Mouse (Mus musculus): ENCODE data around the gene Tpr.

DNA sequence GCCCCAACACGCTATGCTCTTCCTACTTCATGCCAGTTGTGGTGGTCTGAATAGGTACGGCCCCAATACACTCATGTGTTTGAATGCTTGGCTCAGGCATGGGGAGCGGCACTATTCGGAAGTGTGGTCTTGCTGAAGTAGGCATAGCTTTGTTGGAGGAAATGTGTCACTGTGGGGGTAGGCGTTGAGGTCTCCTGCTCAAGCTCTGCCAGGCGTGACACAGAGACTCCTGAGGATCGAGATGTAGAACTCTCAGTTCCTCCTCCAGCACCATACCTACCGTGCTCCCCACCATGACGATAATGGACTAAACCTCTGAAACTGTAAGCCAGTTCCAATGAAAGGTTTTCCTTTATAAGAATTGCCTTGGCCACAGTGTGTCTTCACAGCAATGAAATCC is 5.1 kb upstream of the Tpr start:
- TF ChIP-seq CTCF (conservative IDR thresholded peaks at IDR 0.05; ENCODE audit: insufficient read depth, insufficient read length, low read depth, low read length), result no peak
- no peak for TF ChIP-seq POLR2A (IDR thresholded peaks at IDR 0.05; ENCODE audit: low read depth, low read length)
